Mouse (Mus musculus): ENCODE measurements around the gene Stac. TPM values are rescaled to one million over a fixed set of nuclear protein-coding genes. Genes with fewer than 3 reads are reported as not detected.

The Stac gene
- not detected for total RNA-seq (2023)

DNA sequence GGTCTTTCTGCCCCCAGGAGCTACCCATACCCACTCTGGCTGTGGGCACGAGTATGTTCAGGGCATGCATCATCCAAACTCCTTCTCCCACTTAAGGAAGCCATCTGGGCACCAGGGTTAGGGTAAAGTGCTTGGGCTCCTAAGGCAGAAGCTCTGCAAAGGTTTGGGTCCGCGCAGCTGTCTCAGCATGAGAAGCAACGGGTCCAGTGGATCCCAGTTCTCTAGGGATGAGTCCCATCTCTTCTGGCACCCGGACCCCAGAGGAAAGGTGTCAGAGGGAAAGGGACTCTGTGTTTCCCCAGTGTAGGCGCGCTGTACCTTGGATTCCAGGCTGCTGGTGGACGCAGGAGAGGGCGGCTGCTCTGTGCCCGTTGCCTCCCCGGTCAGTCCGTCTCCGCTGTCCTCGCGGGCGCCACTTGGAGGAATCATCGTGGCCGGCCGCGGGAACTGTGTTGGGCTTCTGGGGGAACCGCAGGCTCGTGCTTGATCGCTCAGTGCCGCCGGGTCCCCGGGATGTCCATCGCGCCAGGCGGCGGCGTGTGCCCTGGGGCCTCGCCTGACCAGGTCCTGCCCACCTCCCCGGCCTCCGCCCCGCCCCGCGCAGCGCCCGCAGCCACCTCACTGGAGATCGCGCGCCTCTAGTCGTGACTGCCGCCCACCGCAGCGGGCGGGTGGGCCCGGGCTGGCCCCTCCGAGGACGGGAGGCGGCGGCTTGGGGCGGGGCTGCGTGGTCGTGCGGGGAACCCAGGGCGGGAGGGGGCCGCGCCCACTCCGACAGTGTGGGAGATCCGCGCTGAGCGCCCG, at the start of gene Stac:
Gene Stac, minus strand, starts transcription at position 669 of the 804 bp plus-strand sequence.

